ENCODE assay signal across 8 mouse cellular contexts in the genomic region with DNA sequence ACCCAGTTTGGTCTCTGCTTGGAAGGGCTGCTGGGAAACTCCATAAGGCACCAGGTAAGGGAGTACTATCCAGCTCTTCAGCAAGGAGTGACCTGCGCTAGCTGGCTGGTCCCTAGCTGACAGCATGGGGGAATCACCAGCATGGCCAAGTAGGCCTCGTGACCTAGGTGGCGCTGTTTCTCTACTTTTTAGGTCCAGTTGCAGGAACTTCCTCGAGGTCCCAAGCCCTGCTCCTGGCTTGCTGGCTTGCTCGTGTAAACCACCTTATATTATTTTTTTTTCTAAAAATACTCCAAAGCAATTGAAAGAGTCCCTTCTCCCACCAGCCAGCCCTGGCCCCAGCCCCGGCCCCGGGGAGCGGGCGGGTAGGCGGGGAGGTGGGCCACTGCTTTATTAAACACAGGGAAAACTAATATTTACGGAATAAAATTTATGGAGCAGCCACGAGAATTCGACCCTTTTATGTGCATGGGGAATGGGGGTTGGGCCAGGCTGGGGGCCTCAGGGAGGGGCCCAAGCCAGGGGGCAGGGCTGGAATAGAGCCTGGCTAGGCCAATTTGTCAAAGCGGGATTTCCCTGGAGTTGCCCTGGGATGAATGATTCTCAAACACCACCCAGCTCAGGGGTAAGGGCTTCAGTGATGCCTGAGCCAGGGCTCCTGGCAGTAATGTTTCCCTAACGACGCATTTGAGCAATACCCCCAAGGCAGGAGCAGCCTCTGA. TPM values are rescaled to one million over a fixed set of nuclear protein-coding genes. Genes with fewer than 3 reads are reported as not detected.
A peak's percentile ranks its signal among the peaks of the same experiment; 100 is the strongest.
DNase-seq lines count a peak whose midpoint lies in the region; ATAC-seq lines count a peak whose summit lies in the region.

No protein-coding gene starts in this region.

- no peak overlapping the region for H3K27ac ChIP-seq in hindbrain, embryonic 15.5 days (replicated peaks)

- no peak overlapping the region for H3K9ac ChIP-seq in hindbrain, embryonic 15.5 days

- WGBS in hindbrain, embryonic 15.5 days = 16% methylated on average over 16 of the region's 16 CpGs

- H3K9me3 ChIP-seq in hindbrain, embryonic 15.5 days = no peaks in the 10 kb centered on the region

- peak; percentile 61; the same call in 1 of the 2 replicates for ATAC-seq in hindbrain, embryonic 15.5 days (ENCODE audit: low FRiP score, low read depth)
- no peak for ATAC-seq in activated CD4-positive, CD25-positive, alpha-beta regulatory T cell, adult 4 months

- H3K27me3 ChIP-seq in hindbrain, embryonic 15.5 days = no peaks in the 10 kb centered on the region

- peak overlapping the region; percentile 45 for H3K4me2 ChIP-seq in hindbrain, embryonic 15.5 days

- DNase-seq in adipocyte (ENCODE audit: low spot score) = peak; percentile 91
- peak; percentile 70 to 83 for DNase-seq in cerebellum, postnatal 25 days
- DNase-seq in gastrocnemius, adult 18-20 months (ENCODE audit: low spot score) = peak; percentile 77
- peak; percentile 44 to 53 for DNase-seq in layer of hippocampus, postnatal 36 days
- peak; percentile 74 to 83 for DNase-seq in lung, postnatal 4 days
- peak; percentile 38 for DNase-seq in right cerebral cortex, postnatal 25 days

- 0 out of 2 replicates have a peak, but pooled peaks cover 5% of the 10 kb centered on the region for H3K4me1 ChIP-seq in hindbrain, embryonic 15.5 days (replicated peaks)

- no peaks in the 10 kb centered on the region for H3K36me3 ChIP-seq in hindbrain, embryonic 15.5 days

- H3K4me3 ChIP-seq in hindbrain, embryonic 15.5 days = no peak overlapping the region

RNA-seq across cellular contexts. Expression of a gene that starts 13.2 kb away (rescaled TPM):
- total RNA-seq in gastrocnemius, adult 18-20 months (2021) = under 1 TPM; 0.16 to 0.26 TPM
- polyA plus RNA-seq in hindbrain, embryonic 15.5 days (2015; fragmentation: Nextera tagmentation; extraction: Ambion mirVana) = 0.16 and 0.26 TPM in 2 replicates
- total RNA-seq in layer of hippocampus, postnatal 36 days (2021) = under 1 TPM; 0.30 to 0.32 TPM
- not detected for polyA plus RNA-seq in activated CD4-positive, CD25-positive, alpha-beta regulatory T cell, adult 4 months (2017; shearing (Covaris generic))

RNA-seq across cellular contexts. Expression of a gene that starts 29.3 kb away (rescaled TPM):
- not detected for total RNA-seq in gastrocnemius, adult 18-20 months (2021)
- polyA plus RNA-seq in hindbrain, embryonic 15.5 days (2015; fragmentation: Nextera tagmentation; extraction: Ambion mirVana) = 0.83 and 1.2 TPM in 2 replicates
- total RNA-seq in layer of hippocampus, postnatal 36 days (2021) = 1 to 10 TPM; 1.5 to 1.8 TPM
- under 1 TPM in 1 of 2 experiments, not detected in 1; 0.07 TPM for polyA plus RNA-seq in activated CD4-positive, CD25-positive, alpha-beta regulatory T cell, adult 4 months (2017; shearing (Covaris generic))

Comparison
In these comparisons a context has a peak if more than half of its experiments do, and no peak if none do; other contexts are left out.
1. DNase-seq: peak in every context shown above with its lines; median percentile 91 in adipocyte; 78 in lung, postnatal 4 days; 77 in gastrocnemius, adult 18-20 months; 76 in cerebellum, postnatal 25 days; 48 in layer of hippocampus, postnatal 36 days; 38 in right cerebral cortex, postnatal 25 days.